Mouse (Mus musculus) urinary bladder, adult 18-20 months (tissue): ENCODE results near the gene C1qtnf3.
A peak's percentile ranks its signal among the peaks of the same experiment; 100 is the strongest.
"Not testable (repeated sequence)": the region's sequence is repeated elsewhere in the genome, so short reads cannot be mapped to it uniquely, and the experiment has no call there.

ENCODE experiments used
- DNase-seq, 2 experiments: peaks; one replicate each; pipeline ENCODE4 v3.0.0; 2022; ENCODE audit warnings: low spot score in 2 of 2, mixed read lengths in 2 of 2

The C1qtnf3 gene

DNA sequence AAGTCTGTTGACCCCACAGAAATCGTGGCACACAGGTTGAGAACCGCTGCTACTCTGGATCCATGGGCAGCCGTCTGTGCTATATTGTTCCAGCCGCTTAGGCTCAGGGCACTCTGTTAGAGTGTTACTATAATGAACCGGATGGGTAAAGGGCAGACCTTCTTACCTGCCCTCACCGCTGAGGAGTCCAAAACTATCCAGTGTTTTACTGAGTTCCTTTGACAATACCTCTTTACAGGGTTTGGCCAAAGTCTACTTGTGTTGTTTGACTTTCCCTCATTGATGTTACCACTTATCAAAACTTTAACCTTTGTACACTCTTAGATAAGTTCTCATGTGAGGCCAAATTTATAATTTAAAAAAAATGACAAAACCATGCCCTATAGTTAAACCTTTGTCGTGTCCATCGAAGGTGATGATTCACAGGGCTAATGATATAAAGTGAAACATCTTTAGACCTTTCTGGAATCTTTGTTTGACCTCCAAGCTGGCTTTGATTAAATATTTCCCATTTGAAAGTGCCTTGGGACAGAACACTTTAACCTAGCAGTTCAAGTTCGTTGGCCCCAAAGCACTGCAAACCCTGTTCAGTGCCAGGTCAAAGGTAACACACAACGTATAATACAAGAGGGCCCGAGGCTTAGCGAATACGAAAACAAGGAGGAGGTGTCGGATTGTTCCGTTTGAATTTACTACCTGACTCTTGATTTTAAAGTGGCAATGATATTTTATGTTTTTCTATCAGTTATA is 7.3 kb downstream of the C1qtnf3 start:
- DNase-seq, result no peak

DNA sequence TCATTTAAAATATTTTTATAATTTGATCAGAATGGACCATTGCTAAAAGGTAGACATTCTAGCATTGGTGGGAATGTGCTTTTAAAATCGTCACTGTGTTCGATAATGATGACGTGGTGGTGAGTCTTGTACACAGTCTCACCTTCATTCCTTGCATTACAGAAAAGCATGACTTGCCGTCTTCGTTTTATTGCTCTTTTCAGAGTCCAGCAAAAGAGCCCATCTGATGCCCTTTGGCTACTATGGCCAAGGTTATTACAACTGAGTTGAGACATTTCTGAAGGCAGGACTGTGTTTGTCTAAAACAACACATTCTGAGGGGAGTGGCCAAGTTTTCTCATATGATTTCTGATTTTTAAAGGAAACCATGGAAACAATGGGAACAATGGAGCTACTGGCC is 8.1 kb downstream of the C1qtnf3 start:
- no peak for DNase-seq

DNA sequence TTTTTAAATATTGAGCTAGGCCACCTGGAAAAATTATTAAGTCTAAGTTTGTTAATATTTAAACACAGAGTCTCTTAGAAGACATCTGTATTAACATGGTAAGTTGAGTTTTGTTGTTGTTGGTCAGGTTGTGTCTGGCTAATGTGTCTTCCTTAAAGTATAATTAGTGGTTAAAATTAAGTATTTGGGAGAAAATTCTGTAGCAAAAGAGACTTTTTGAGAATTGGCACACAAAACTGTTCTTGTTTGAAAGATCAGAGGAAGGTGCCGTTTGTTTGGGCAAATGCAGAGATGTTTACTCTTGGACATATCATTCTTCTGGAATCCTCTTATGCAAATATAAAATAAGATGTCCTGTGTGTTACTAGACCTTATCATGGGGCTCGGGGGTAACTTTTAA is 10.5 kb downstream of the C1qtnf3 start:
- DNase-seq, result no peak

DNA sequence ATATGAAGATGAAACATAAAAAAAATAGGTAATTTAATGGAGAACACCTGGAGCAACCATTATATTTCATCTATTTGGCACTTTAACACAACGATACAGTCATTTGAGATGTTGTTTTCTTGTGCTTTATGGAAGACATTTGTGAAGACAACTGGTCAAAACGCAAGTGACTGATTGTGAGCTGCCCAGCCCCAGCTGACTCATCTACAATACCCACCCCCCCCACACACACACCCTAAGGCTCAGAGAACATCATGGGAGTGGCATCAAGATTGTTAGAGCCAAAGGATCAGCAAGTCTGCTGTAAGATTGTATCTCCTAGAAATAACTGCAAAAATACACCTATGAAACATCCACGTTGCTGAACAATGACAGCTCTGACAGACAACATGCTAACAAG is 17.3 kb downstream of the C1qtnf3 start:
- no peak for DNase-seq

DNA sequence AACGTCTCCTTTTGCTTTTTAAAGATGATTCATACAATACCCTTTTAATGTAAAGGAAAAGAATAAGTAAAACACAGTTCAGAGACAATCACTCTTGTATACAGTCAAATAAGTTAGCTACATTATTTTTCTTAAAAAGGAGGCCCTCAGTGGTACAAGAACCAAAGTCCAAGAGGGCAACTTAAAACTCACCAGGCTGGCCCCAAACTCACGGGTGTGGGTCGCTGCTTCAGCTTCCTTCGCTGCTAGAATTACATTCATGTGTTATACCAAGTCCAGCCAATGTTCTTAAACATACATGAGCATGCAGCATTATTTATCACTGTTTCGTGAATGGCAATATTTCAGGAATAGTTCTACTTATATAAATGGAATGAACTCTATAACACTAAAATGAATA is 18.6 kb downstream of the C1qtnf3 start:
- DNase-seq, result no peak

DNA sequence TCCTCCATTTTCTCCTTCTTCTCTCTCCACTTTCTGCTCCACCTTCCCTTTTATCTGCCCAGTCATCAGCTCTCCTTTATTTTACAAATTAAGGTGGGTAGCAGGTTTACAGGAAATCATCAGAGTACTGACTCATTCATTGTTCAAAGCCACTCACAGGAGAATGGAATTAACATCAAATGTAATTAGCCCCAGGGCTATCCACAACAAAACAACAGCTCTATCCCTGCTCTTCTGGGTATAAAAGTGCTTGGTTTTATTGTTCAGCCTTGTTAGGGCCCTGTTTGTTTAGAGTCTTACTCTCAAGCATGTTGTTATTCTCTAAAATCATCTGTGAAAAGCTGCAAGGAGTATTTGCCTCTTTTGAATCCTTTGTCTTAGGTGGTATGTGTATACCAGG is 25.0 kb downstream of the C1qtnf3 start:
- DNase-seq, result no peak

DNA sequence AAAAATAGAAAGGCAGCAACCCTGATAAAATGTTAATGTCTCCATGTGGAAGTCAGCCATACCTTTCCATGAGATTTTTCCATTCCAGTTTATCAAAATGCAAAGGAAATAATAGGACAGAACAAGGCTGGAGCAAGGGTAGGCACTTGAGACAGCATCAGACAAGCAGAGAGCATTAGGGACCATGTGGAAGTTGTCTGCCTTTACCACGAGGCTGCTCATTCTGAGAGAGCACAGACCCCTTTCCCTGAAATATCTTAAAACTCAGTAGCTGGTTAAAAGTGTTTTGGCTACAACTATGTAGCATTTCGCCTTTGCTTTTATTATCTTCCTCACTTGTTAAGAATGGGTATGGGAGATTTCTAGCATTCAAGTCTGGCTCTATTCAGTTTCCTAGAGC is 28.6 kb downstream of the C1qtnf3 start:
- no peak for DNase-seq

DNA sequence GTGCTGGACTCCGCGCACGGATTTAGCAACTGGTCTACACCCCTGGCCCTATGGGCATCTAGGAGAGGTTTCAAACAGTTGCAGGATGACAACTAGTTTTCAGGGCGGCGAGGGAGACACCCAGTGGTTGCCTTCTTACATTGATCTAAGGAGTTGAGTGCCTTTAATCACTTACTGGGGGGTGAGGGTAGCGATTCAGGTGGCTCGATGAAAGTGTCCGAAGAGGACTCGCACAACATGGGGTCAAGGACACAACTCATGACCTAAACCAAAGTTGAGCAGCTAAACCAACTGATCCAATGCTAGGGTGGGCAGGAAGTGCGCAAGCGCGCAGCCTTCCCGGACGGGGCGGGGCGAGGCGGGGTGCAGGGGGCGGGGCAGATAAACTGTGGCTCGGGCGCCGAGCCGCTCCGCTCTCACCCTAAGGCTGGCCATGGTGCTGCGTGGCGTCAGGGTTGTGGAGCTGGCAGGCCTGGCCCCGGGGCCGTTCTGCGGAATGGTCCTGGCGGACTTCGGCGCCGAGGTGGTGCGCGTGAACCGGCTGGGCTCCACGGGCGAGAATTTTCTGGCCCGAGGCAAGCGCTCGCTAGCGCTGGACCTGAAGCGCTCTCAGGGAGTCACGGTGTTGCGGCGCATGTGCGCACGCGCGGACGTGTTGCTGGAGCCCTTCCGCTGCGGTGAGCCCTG is 29.4 kb downstream of the C1qtnf3 start, which contains the start of gene Amacr:
TSS of gene Amacr (plus strand) at position 380 of the 687 bp plus-strand sequence.
- DNase-seq, result peak; percentile 81 to 91

DNA sequence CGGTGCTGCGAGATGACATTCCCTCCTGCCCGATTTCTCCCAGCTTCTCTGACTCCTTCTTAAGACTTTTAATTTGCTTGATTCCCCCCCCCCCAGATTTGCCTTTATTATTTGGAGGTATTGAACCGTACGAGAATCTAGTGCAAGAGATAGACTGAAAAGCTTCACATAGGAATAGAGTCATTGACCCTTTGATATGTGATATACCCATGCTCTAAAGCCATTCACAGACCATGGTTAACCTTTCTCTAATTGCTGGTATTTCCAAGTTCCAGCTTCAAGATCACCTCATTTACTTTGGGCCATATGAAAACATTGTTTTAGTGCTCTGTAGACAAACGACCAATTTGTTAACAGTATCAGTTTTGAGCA is 29.9 kb downstream of the C1qtnf3 start:
- no peak for DNase-seq

DNA sequence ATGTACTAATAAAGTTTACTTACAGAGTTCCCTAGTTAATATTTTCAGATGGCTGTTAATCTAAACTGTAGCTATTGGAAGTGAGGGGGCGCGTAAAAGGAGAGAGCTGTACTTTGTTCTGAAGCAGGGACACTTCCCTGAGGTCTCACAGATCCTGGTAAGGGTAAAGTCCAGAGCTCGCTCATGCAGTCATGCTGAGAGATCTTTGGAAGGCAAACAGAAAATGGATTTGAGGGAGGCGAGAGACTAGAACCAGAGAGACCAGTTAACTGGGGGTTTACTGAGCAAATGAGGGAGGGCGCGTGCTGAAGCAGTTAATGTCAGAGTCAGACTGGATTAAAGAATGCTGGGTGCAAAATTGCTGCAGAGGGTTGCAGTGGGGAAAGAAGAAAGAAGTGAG is 33.6 kb downstream of the C1qtnf3 start:
- no peak for DNase-seq

DNA sequence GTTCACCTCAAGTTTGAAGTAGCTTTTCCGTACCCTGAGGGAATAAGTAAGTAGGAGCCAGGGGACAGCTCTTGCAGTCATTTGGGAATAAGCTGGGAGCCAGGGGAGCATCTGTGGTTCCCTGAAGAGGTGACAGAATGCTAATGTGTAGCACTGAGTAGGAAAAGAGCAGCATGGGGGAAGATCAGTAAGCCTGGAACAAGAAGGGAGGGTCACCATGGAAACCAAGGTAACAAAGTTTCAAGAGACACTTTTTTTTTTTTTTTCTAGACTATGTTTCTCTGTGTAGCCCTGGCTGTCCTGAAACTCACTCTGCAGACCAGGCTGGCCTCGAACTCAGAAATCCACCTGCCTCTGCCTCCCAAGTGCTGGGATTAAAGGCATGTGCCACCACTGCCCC is 34.3 kb downstream of the C1qtnf3 start:
- not testable (repeated sequence) for DNase-seq

DNA sequence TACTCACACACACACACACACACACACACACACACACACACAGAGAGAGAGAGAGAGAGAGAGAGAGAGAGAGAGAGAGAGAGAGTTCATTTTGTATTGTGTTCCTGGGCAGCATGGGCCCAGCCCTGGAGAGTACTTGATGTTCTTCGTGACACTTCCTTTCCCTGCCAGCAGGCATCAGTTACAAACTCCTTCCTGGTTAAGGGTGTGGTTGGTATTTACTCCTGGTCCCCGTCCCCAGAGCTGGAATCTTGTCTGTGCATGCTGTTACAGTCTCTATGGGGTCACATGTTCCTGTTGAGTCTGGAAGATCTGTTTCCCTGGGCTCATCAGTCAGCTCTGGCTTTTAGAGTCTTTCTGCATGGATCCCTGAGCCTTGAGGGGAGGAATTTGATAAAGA is 38.3 kb downstream of the C1qtnf3 start:
- DNase-seq, result no peak

DNA sequence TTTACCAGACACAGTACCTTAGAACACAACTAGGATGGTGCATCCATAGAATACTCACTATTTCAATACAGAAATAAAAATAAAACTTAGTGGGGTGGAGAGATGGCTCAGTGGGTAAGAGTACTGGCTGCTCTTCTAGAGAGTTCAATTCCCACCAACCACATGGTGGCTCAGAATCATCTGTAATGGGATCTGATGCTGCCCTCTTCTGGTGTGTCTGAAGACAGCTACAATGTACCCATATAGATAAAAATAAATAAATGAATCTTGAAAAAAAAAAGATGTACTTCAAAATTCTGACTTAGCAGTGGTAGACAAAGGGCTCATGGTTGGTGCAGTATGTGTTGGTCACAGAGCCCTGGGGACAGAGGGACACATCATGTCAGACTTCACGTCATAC is 39.4 kb downstream of the C1qtnf3 start:
- DNase-seq, result no peak

DNA sequence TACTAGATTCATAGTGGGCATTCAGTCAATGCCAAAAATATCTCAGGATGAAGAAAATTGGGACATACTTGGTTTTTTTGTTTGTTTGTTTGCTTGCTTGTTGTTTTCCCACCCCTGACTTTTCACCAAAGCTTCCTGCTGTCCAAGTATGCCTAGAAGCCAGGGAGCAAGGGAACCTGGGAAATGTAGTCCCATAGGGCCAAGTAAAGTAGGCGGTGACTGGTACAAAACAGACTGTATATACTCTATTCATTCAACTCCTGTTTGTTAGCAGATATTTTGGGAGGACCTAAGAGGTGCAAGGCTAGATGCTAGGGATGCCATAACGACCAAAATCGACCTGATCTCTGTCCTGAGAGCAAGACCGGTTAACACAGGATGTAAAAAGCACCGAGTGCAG is 47.7 kb downstream of the C1qtnf3 start:
- DNase-seq, result no peak

DNA sequence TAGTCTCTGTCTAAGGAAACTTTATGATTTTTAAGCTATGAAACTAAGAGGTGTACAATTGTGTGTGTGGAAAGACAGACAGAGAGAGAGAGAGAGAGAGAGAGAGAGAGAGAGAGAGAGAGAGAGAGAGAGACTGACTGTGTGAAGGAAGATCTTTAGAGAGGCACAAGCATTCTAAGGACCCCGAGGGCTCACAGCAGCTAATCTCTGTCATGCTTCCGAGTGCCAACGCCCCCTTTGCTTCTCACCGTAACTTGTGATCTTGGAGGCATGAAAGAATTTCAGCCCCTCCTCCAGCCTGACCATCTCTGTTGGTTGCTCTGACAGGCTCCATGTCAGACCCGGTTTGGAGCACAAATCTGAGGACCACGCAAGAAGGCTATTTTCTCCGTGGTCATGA is 48.3 kb downstream of the C1qtnf3 start, which contains the start of gene Slc45a2:
TSS of gene Slc45a2 (plus strand) at position 301 of the 400 bp plus-strand sequence.
- DNase-seq, result no peak

DNA sequence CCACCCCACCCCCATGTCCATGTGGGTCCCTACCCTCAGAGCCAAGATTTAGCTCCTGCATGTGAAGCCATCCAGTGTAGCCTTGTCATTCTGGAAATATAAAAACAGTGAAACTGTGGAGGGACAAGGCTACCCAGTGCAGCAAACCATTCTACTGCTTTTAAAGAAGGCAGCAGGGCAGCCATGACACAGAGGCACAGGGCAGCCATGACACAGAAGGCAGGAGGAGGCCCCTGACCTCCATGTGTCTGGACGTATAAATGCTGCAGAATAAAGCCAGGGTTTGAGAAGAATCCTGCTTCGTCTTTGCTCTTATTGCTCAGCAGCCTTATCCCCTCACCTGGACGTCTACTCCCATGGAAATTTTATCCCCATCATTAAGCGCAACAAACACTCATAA is 51.7 kb downstream of the C1qtnf3 start:
- no peak for DNase-seq

DNA sequence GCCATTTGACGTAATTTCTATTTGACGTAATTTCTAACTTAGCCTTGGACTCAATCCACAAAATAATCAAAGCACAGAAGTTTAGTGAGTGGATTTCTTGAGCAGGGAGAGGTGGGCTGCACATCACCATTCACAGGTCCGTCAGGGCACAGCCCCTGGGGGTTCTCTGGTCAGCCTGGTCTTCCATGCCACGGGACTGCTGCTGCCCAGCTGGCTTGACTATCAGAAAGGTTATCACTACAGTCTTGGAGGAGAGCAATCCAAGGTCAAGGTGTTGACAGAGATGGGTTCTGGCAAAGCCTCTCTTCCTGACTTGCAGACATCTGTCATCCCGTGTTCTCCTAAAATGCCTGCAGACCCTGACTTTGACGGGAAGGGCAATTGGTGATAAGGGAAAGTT is 52.5 kb downstream of the C1qtnf3 start:
- DNase-seq, result no peak

DNA sequence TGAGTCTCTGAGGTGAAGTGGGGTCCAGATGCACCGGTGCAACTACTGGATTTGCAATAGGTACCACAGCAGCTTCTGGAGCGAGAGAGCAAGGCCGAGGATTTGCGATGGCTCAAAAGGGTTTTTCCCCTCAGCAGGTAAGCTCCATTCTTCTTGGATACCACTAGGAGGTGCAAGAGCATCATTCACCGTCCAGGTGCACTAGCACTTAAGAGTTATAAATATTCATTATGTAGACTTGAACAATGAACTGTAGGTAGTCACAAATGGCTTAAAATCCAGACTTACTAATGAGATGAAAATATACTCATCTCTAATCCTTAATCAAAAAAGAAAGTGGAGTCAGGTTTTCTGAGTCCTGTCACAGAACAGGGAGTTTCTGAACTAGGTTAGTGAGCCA is 56.6 kb downstream of the C1qtnf3 start:
- no peak for DNase-seq

DNA sequence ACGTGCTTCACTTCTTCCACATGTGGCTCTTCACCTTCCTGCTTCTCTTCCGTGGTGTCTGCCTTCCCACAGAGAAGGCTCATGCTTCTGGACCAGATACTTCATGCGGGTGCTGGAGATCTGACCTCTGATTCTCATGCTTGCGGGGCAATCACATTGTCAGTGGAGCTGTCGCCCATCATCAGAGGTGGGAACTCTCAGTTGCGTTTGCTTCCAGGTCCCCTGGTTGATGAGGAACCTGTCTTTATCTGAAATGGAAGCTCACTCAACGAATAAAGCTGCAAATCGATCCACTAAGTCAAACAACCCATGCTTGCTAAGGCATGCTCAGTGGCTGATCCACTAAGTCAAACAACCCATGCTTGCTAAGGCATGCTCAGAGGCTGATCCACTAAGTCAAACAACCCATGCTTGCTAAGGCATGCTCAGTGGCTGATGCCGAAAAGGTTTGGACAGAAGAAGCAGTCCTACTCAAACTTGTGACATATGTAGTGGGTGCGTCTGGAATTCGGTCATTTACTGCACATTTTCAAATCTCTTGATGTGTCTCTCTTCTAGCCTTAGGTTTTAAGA is 58.9 kb downstream of the C1qtnf3 start:
- peak in 1 of 2 experiments; percentile 51 for DNase-seq

DNA sequence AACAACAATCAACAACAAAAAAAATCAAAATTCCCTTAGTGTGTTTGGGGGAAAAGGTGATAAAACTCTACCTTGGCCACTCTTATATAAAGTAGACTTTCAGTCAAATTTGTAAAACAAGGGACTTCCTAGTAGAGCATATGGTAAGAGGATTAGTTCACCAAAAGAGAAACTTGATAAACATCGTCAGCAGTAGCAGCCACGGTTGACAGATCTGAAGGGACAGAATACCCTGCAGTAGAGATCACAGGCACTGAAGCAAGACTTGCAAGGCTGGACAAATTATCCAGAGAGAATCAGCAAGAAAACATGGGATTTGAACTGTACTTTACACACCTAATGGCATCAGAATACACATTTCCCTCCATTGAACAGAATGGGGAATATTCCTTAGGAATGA is 62.8 kb downstream of the C1qtnf3 start:
- no peak for DNase-seq

DNA sequence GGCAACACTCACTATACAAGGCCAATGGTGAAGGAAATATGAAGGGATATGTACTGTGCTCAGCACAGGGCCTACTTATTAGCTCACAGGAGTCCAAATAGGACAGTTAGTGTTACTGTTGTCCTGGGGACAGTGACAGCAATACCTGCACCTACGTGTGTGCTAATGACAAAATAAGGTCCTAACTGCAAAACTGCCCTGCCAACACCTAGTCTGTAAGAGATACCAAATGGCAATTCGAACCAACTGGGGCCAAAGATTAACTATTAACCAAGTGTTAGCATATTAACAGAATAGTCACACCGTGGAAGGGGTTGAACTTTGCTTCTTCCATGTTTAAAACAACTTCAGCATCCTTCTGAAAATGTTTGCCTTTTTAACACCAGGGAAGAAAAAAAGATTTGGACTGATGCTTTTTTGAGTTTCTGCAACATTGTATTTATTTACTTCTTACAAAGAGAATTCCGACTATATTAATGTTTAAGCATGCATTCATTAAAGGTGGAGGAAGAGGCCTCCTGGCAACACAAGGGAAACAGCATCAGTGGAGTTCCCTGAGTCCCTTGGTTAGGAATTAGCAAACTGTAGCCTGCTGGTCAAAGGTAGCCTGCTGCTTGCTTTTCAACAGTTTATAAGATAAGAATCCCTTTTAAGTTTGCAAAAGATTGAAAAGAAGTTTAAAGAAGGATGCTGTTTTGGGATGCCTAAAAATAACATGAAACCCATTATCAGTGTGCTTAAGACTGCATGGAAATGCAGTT is 74.8 kb downstream of the C1qtnf3 start:
- no peak for DNase-seq
